Mouse (Mus musculus) ES-Bruce4 (cell line): ENCODE measurements around the gene Mgarp. TPM values are rescaled to one million over a fixed set of nuclear protein-coding genes. Genes with fewer than 3 reads are reported as not detected.

Experiments used
- H3K27ac ChIP-seq: 2 replicates; pipeline ENCODE4 v1.5.1; 2012; ENCODE audit warnings: low read length, inconsistent platforms; ENCODE audit not compliant: insufficient read depth
- H3K27me3 ChIP-seq: 2 replicates; pipeline ENCODE4 v1.6.1; 2012; ENCODE audit warnings: mild to moderate bottlenecking, low read length, inconsistent platforms; ENCODE audit not compliant: control insufficient read depth, poor library complexity, insufficient read depth, severe bottlenecking
- H3K36me3 ChIP-seq: 2 replicates; pipeline ENCODE4 v1.6.1; 2012; ENCODE audit warnings: inconsistent platforms, mild to moderate bottlenecking, low read length, moderate library complexity; ENCODE audit not compliant: control insufficient read depth, poor library complexity, insufficient read depth, severe bottlenecking
- H3K4me1 ChIP-seq: one replicate; pipeline ENCODE4 v1.8.1; 2011; ENCODE audit warnings: low read length; ENCODE audit not compliant: control insufficient read depth, insufficient read depth
- H3K4me3 ChIP-seq: 2 replicates; pipeline ENCODE4 v1.5.1; 2011; ENCODE audit warnings: low read depth, mild to moderate bottlenecking, low read length
- H3K9ac ChIP-seq: 2 replicates; pipeline ENCODE4 v1.6.1; 2012; ENCODE audit warnings: low read depth, mild to moderate bottlenecking, inconsistent platforms; ENCODE audit not compliant: poor library complexity, severe bottlenecking
- H3K9me3 ChIP-seq: replicated peaks from 2 replicates; pipeline ENCODE4 v1.6.1; 2012; ENCODE audit warnings: mild to moderate bottlenecking, low read length, inconsistent platforms; ENCODE audit not compliant: control insufficient read depth, poor library complexity, insufficient read depth, severe bottlenecking
- CTCF ChIP-seq: IDR thresholded peaks from one replicate; pipeline ENCODE4 v1.8.1; 2011; ENCODE audit warnings: low read depth, low read length
- EP300 ChIP-seq: IDR thresholded peaks from 2 replicates; pipeline ENCODE4 v1.6.1; 2011; ENCODE audit warnings: low read depth, low read length; ENCODE audit not compliant: insufficient read depth
- POLR2A ChIP-seq: IDR thresholded peaks from one replicate; pipeline ENCODE4 v1.8.1; 2011; ENCODE audit warnings: low read length; ENCODE audit not compliant: insufficient read depth
- polyA plus RNA-seq: library from polyadenylated mRNA; stranded (reverse); fragments of >200 nt; gene quantifications from 2 replicates; pipeline ENCODE4 v1.2.4, GENCODE M21; 2011; ENCODE audit warnings: low read depth; ENCODE audit not compliant: missing spikeins, insufficient read depth, insufficient read length

The Mgarp gene
- polyA plus RNA-seq, 1 experiment: 9.8 TPM

- no peaks in the 10 kb centered on the region for H3K9me3 ChIP-seq
- TF ChIP-seq POLR2A (no peak), CTCF (no peak), EP300 (no peak)
- H3K27ac ChIP-seq: no peak overlapping the region
- no peaks in the 10 kb centered on the region for H3K36me3 ChIP-seq
- H3K4me3 ChIP-seq: no peak overlapping the region
- no peaks in the 10 kb centered on the region for H3K27me3 ChIP-seq
- no peak overlapping the region for H3K9ac ChIP-seq
- no peaks in the 10 kb centered on the region for H3K4me1 ChIP-seq
Measured at GRCm38 (mm10) chr3:51386441-51387133, 10.0 kb downstream of the Mgarp start.

GRCm38 (mm10) chr3:51383409-51383808 is 13.1 kb downstream of the Mgarp start:
- H3K36me3 ChIP-seq: no peaks in the 10 kb centered on the region
- H3K27me3 ChIP-seq: no peaks in the 10 kb centered on the region
- TF ChIP-seq POLR2A: no peak
- no peak for TF ChIP-seq CTCF
- no peak for TF ChIP-seq EP300
- no peak overlapping the region for H3K9ac ChIP-seq
- no peaks in the 10 kb centered on the region for H3K9me3 ChIP-seq
- H3K27ac ChIP-seq: no peak overlapping the region
- H3K4me3 ChIP-seq: no peak overlapping the region
- no peaks in the 10 kb centered on the region for H3K4me1 ChIP-seq

- H3K27me3 ChIP-seq: no peaks in the 10 kb centered on the region
- no peaks in the 10 kb centered on the region for H3K9me3 ChIP-seq
- H3K36me3 ChIP-seq: no peaks in the 10 kb centered on the region
- no peaks in the 10 kb centered on the region for H3K4me1 ChIP-seq
- H3K9ac ChIP-seq: no peak overlapping the region
- no peak overlapping the region for H3K27ac ChIP-seq
- no peak for TF ChIP-seq POLR2A
- TF ChIP-seq CTCF: no peak
- no peak for TF ChIP-seq EP300
- H3K4me3 ChIP-seq: no peak overlapping the region
Measured at GRCm38 (mm10) chr3:51380660-51381014, 15.9 kb downstream of the Mgarp start.

GRCm38 (mm10) chr3:51379786-51380659 is 16.5 kb downstream of the Mgarp start:
- Histone ChIP-seq H3K4me3 (no peak overlapping the region), H3K27ac (no peak overlapping the region), H3K36me3 (no peaks in the 10 kb centered on the region), H3K4me1 (no peaks in the 10 kb centered on the region), H3K9ac (no peak overlapping the region), H3K9me3 (no peaks in the 10 kb centered on the region), H3K27me3 (no peaks in the 10 kb centered on the region)
- no peak for TF ChIP-seq CTCF
- no peak for TF ChIP-seq EP300
- TF ChIP-seq POLR2A: no peak

- no peak overlapping the region for H3K27ac ChIP-seq
- H3K9ac ChIP-seq: peak overlapping the region; percentile 52
Measured at GRCm38 (mm10) chr3:51378665-51378946, 17.9 kb downstream of the Mgarp start.

GRCm38 (mm10) chr3:51377878-51378664 is 18.5 kb downstream of the Mgarp start:
- H3K27me3 ChIP-seq: no peaks in the 10 kb centered on the region
- H3K4me1 ChIP-seq: no peaks in the 10 kb centered on the region
- H3K36me3 ChIP-seq: no peaks in the 10 kb centered on the region
- peak overlapping the region; percentile 52 for H3K9ac ChIP-seq
- H3K4me3 ChIP-seq: peak overlapping the region; percentile 43
- H3K9me3 ChIP-seq: no peaks in the 10 kb centered on the region
- TF ChIP-seq POLR2A: no peak
- TF ChIP-seq EP300: no peak
- no peak for TF ChIP-seq CTCF
- peak overlapping the region; percentile 21; the same call in 1 of the 2 replicates for H3K27ac ChIP-seq

More at GRCm38 (mm10) chr3:51378665-51378946, 17.9 kb downstream of the Mgarp start:
- Histone ChIP-seq H3K9me3 (no peaks in the 10 kb centered on the region), H3K4me3 (peak overlapping the region; percentile 43), H3K4me1 (no peaks in the 10 kb centered on the region), H3K27me3 (no peaks in the 10 kb centered on the region), H3K36me3 (no peaks in the 10 kb centered on the region)
- TF ChIP-seq EP300 (no peak), CTCF (no peak), POLR2A (no peak)
